Mouse (Mus musculus) kidney, postnatal 14 days (tissue): Measurements from ENCODE around the gene Il3ra.

ENCODE experiments used
- DNase-seq: peaks from one replicate; pipeline ENCODE4 v3.0.0; 2022; ENCODE audit warnings: mixed read lengths

Il3ra gene

GRCm38 (mm10) chr14:14355360-14355646 is 9.2 kb downstream of the Il3ra start:
- no peak for DNase-seq

- DNase-seq: no peak
Measured at GRCm38 (mm10) chr14:14395535-14395934, 49.5 kb downstream of the Il3ra start.

GRCm38 (mm10) chr14:14400998-14401397 is 54.9 kb downstream of the Il3ra start, which contains the start of gene Olfr721-ps1:
TSS of gene Olfr721-ps1 (plus strand) at chr14:14401298.
- no peak for DNase-seq
